Mouse (Mus musculus) hematopoietic stem cell, adult 5-6 weeks (primary cell): ENCODE data around the gene Rnf150. TPM values are rescaled to one million over a fixed set of nuclear protein-coding genes. Genes with fewer than 3 reads are reported as not detected.

ENCODE experiments used
- ATAC-seq, 2 experiments: fragments of 125-278 bp in 1 of 2; replicated peaks in 1 of 2; 2 replicates each; pipeline ENCODE4 v1.8.0; 2016 to 2017; ENCODE audit warnings: inconsistent platforms in 2 of 2, mild to moderate bottlenecking in 2 of 2, moderate number of reproducible peaks in 2 of 2, low read depth in 1 of 2, moderate TSS enrichment in 1 of 2; ENCODE audit not compliant: low FRiP score in 2 of 2, poor library complexity in 2 of 2, severe bottlenecking in 2 of 2, insufficient read depth in 1 of 2, low TSS enrichment in 1 of 2
- total RNA-seq: library from RNA; stranded (forward); fragments of 172-1452, 232-1000 nt; gene quantifications from 2 replicates; pipeline ENCODE4 v1.2.3, GENCODE M21; 2017

Gene Rnf150
- total RNA-seq = 9.4 and 12.0 TPM in 2 replicates

GRCm38 (mm10) chr8:82863041-82863744 is at the start of gene Rnf150:
Gene Rnf150 (plus strand): TSS chr8:82863356.
- ATAC-seq = peak; percentile 71 to 86

- no peak for ATAC-seq
Observed at GRCm38 (mm10) chr8:82826135-82827046, 36.8 kb upstream of the Rnf150 start.

GRCm38 (mm10) chr8:82840415-82840814 is 22.7 kb upstream of the Rnf150 start:
- no peak for ATAC-seq

GRCm38 (mm10) chr8:82840963-82841362 is 22.2 kb upstream of the Rnf150 start:
- no peak for ATAC-seq

- no peak for ATAC-seq
Observed at GRCm38 (mm10) chr8:82841520-82842142, 21.5 kb upstream of the Rnf150 start.

GRCm38 (mm10) chr8:82843697-82844096 is 19.5 kb upstream of the Rnf150 start:
- peak; percentile 81 to 85 for ATAC-seq

GRCm38 (mm10) chr8:82844413-82844812 is 18.7 kb upstream of the Rnf150 start:
- ATAC-seq = no peak

- ATAC-seq = peak; percentile 81 to 92
Observed at GRCm38 (mm10) chr8:82846098-82846497, 17.1 kb upstream of the Rnf150 start.

GRCm38 (mm10) chr8:82846730-82847129 is 16.4 kb upstream of the Rnf150 start:
- ATAC-seq = no peak

GRCm38 (mm10) chr8:82858541-82859342 is 4.4 kb upstream of the Rnf150 start:
- no peak for ATAC-seq

GRCm38 (mm10) chr8:82859343-82859620 is 3.9 kb upstream of the Rnf150 start:
- ATAC-seq = no peak

- ATAC-seq = peak in 1 of 2 experiments; percentile 12; a peak in 1 of 4 replicates
Observed at GRCm38 (mm10) chr8:82863745-82864520, 777 bp downstream of the Rnf150 start.

GRCm38 (mm10) chr8:82864521-82864818 is 1.3 kb downstream of the Rnf150 start:
- peak; percentile 26 to 27; a peak in 3 of 4 replicates for ATAC-seq

GRCm38 (mm10) chr8:82865239-82865638 is 2.1 kb downstream of the Rnf150 start:
- ATAC-seq = no peak

GRCm38 (mm10) chr8:82866251-82866650 is 3.1 kb downstream of the Rnf150 start:
- no peak for ATAC-seq

GRCm38 (mm10) chr8:82870840-82871490 is 7.8 kb downstream of the Rnf150 start:
- ATAC-seq = no peak
